Mouse (Mus musculus) hindbrain, embryonic 16.5 days (tissue): ENCODE results near the gene Alk. TPM values are rescaled to one million over a fixed set of nuclear protein-coding genes. Genes with fewer than 3 reads are reported as not detected.

Experiments
- ATAC-seq: fragments of 200-750 bp; cut with Nextera tagmentation; 2 replicates; pipeline ENCODE4 v1.8.0; 2017; ENCODE audit warnings: moderate TSS enrichment, moderate library complexity
- H3K27ac ChIP-seq: fragments of 300-500 bp; sonication (generic); 2 replicates; pipeline ENCODE4 v1.5.1; 2014; ENCODE audit warnings: low read depth, mild to moderate bottlenecking, control low read depth, low read length, moderate library complexity
- H3K27me3 ChIP-seq: fragments of 300-500 bp; sonication (generic); replicated peaks from 2 replicates; pipeline ENCODE4 v1.6.1; 2014; ENCODE audit warnings: low read length; ENCODE audit not compliant: control insufficient read depth, insufficient read depth
- H3K36me3 ChIP-seq: fragments of 300-500 bp; sonication (generic); 2 replicates; pipeline ENCODE4 v1.6.1; 2014; ENCODE audit warnings: mild to moderate bottlenecking, low read length, moderate library complexity, mixed read lengths; ENCODE audit not compliant: control insufficient read depth, insufficient read depth
- H3K4me1 ChIP-seq: fragments of 300-500 bp; sonication (generic); 2 replicates; pipeline ENCODE4 v1.6.1; 2014; ENCODE audit warnings: low read depth, low read length; ENCODE audit not compliant: control insufficient read depth, insufficient read depth
- H3K4me2 ChIP-seq: fragments of 300-500 bp; sonication (generic); 2 replicates; pipeline ENCODE4 v1.6.1; 2014; ENCODE audit warnings: mild to moderate bottlenecking, low read length, control low read depth, moderate library complexity
- H3K4me3 ChIP-seq: fragments of 300-500 bp; sonication (generic); 2 replicates; pipeline ENCODE4 v1.5.1; 2014; ENCODE audit warnings: mild to moderate bottlenecking, low read length, control low read depth, moderate library complexity
- H3K9ac ChIP-seq: fragments of 300-500 bp; sonication (generic); 2 replicates; pipeline ENCODE4 v1.6.1; 2014; ENCODE audit warnings: low read depth, mild to moderate bottlenecking, control low read depth, low read length, moderate library complexity
- H3K9me3 ChIP-seq: fragments of 300-500 bp; sonication (generic); 2 replicates; pipeline ENCODE4 v1.6.1; 2014; ENCODE audit warnings: mild to moderate bottlenecking, low read length, moderate library complexity; ENCODE audit not compliant: control insufficient read depth
- WGBS: fragments of 180-500 bp; shearing (Covaris S2); extraction: QIAGEN DNeasy Blood & Tissue Kit; methylation state at CpG from one replicate; pipeline ENCODE4 v1.1.7; 2014; 5-methylcytosine and 5-hydroxymethylcytosine counted together
- polyA plus RNA-seq: library from polyadenylated mRNA; unstranded; fragments of >200 nt; fragmentation: Nextera tagmentation; extraction: Ambion mirVana; gene quantifications from 2 replicates; pipeline ENCODE4 v1.2.1, GENCODE M21; 2015

Gene Alk
- polyA plus RNA-seq, 1 experiment from 2014 or later: 6.4 TPM

DNA sequence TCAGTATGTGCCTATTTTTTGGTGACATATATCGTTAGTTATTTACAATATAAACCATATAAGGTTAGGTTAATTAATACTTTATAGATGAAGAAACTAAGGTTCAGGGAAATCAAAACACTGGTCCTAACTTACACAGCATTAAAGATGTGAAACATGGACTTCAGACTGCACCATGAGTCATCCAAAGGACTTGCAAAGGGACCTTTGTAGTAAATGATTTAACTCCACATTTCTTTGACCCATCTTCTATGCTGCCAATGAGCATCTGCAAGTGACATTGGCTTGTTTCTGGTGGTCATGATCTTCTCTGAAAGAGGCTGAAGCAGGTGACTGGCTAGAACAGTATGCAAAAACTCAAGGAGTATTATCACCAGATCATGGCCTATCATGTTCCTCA, 482.8 kb downstream of the Alk start:
- H3K9me3 ChIP-seq: no peaks in the 10 kb centered on the region
- H3K27ac ChIP-seq: no peak overlapping the region
- no peak for ATAC-seq
- H3K27me3 ChIP-seq: no peaks in the 10 kb centered on the region
- H3K4me2 ChIP-seq: no peak overlapping the region
- H3K36me3 ChIP-seq: no peaks in the 10 kb centered on the region
- 96% methylated on average over 1 of the region's 1 CpGs for WGBS
- no peaks in the 10 kb centered on the region for H3K4me1 ChIP-seq
- no peak overlapping the region for H3K9ac ChIP-seq
- H3K4me3 ChIP-seq: no peak overlapping the region

DNA sequence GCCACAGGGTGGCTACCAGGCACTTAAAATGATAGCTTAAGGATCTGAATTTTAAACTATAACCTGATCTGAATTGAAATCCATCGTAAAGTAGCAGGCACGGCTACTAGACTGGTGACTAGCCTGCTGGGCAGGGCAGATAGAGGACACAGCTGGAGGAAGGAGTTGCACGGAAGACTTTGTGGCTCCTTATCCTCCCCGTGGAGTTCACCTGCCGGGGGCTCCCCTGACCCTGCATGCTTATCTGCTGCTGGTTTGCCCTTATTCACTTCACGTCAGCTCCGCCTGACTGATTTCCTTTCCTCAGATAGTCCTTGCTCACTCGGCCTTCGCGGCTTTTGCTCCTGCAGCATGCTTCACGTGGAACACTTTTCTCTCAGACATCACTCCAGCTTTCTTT, 484.1 kb downstream of the Alk start:
- Histone ChIP-seq H3K9ac (no peak overlapping the region), H3K4me1 (peaks cover 5% of the 10 kb centered on the region; the same call in 1 of the 2 replicates), H3K4me2 (no peak overlapping the region), H3K9me3 (no peaks in the 10 kb centered on the region), H3K27me3 (no peaks in the 10 kb centered on the region), H3K27ac (no peak overlapping the region), H3K36me3 (no peaks in the 10 kb centered on the region), H3K4me3 (no peak overlapping the region)
- WGBS: 52% methylated on average over 11 of the region's 11 CpGs
- ATAC-seq: no peak

DNA sequence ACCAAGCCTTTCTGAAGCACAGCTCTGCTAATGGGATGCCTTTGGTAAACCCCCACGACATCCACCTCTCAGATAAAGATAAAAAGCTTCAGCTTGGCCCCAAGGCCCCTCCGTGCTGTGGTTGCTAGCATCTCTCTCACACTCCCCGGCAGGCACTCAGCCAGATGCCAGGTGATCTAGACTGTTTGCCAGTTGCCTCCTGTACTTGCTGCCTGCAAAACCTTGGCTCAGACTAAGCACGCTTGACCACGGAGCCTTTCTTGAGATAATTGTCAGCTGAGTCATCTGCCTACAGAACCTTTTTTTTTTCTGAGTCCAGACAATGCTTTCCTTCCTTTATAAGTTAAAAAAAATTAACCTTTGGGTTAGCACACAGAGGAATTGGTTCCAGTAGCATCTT, 486.1 kb downstream of the Alk start:
- Histone ChIP-seq H3K4me2 (no peak overlapping the region), H3K9ac (no peak overlapping the region), H3K27ac (no peak overlapping the region), H3K36me3 (no peaks in the 10 kb centered on the region), H3K4me3 (no peak overlapping the region), H3K4me1 (peaks cover 6% of the 10 kb centered on the region; the same call in 1 of the 2 replicates), H3K9me3 (no peaks in the 10 kb centered on the region), H3K27me3 (no peaks in the 10 kb centered on the region)
- WGBS: 60% methylated on average over 5 of the region's 5 CpGs
- no peak for ATAC-seq

DNA sequence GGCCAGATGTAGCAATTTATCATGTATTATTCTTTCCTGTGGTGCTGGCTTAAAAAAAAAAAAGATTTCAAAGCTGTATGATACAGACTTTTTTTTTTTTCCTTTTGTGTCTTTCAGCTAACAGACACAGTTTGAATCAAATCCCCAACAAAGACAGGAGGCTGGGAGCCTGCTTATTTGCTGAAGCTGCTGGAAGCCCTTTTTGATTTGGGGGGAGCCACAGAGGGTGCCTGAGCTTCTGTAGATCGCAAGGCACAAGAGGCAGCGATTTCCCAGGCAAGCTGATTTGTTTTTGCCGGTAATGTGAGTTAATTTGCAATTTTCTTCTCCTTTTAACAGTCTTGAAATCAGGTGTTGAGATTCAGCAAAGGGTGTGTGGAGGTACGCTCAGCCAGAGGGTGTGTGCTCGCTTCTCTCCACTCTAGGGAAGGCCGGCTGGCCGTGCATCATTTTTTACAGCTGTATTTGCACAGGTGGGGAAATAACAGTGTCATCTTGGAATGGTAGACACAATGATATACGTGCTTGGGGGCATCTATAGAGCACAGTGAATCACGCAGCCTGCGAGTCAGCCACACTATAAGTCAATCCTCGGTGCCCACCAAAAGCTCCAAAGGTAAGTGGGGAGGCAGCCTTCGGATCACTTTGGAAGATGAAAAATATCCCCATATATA, 489.0 kb downstream of the Alk start:
- H3K4me1 ChIP-seq: peaks cover 6% of the 10 kb centered on the region; the same call in 1 of the 2 replicates
- H3K9me3 ChIP-seq: no peaks in the 10 kb centered on the region
- H3K27me3 ChIP-seq: no peaks in the 10 kb centered on the region
- H3K9ac ChIP-seq: peak overlapping the region; percentile 29; the same call in 1 of the 2 replicates
- WGBS: 43% methylated on average over 12 of the region's 12 CpGs
- no peaks in the 10 kb centered on the region for H3K36me3 ChIP-seq
- H3K27ac ChIP-seq: no peak overlapping the region
- no peak overlapping the region for H3K4me3 ChIP-seq
- peak overlapping the region; percentile 22; the same call in 1 of the 2 replicates for H3K4me2 ChIP-seq
- ATAC-seq: peak; percentile 42; the same call in 1 of the 2 replicates

DNA sequence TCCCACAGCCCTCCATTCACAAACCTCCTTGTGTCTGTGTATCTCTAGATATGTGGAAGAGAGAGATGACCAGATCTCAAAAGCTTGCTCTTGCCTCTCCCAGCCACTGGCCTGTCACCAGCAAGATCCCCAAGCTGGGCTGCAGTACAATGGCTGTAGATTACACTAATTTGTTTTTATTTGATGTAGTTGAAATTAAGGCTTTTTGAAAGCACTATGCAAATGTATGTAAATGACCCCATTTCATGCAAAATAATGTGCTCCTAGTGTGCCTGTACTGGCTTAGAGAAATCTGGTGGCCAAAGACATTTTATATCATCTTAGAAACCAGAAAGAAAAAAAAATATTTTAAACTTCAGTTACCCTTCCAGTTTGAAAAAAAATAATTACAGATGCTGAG, 492.4 kb downstream of the Alk start:
- H3K4me1 ChIP-seq: peaks cover 6% of the 10 kb centered on the region; the same call in 1 of the 2 replicates
- ATAC-seq: no peak
- H3K9ac ChIP-seq: no peak overlapping the region
- no peak overlapping the region for H3K27ac ChIP-seq
- no peak overlapping the region for H3K4me3 ChIP-seq
- H3K36me3 ChIP-seq: no peaks in the 10 kb centered on the region
- H3K4me2 ChIP-seq: no peak overlapping the region
- no peaks in the 10 kb centered on the region; the same call in 1 of the 2 replicates for H3K27me3 ChIP-seq
- H3K9me3 ChIP-seq: no peaks in the 10 kb centered on the region

DNA sequence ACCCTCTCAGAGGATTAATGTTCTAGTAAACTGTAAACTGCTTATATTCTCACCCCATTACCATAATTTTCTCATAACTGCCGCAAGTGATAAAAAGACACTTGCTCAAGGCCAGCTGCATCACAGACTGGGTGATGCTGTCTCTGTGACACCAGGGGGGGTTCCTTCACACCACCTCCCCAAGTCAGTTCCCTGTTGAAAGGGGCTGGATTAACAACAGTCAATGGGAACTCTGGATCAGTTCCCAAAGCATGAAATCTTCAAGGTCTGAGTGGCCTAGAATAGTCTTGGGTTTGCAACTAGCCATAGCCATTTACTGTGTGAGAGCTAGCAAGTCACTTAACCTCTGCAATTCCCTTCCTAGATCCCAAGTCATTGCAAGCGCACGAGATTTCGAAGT, 492.9 kb downstream of the Alk start:
- H3K4me1 ChIP-seq: peaks cover 6% of the 10 kb centered on the region; the same call in 1 of the 2 replicates
- WGBS: 82% methylated on average over 4 of the region's 4 CpGs
- ATAC-seq: no peak
- H3K4me2 ChIP-seq: no peak overlapping the region
- no peaks in the 10 kb centered on the region for H3K36me3 ChIP-seq
- no peak overlapping the region for H3K4me3 ChIP-seq
- H3K9me3 ChIP-seq: no peaks in the 10 kb centered on the region
- H3K27ac ChIP-seq: no peak overlapping the region
- no peak overlapping the region for H3K9ac ChIP-seq
- H3K27me3 ChIP-seq: no peaks in the 10 kb centered on the region; the same call in 1 of the 2 replicates

DNA sequence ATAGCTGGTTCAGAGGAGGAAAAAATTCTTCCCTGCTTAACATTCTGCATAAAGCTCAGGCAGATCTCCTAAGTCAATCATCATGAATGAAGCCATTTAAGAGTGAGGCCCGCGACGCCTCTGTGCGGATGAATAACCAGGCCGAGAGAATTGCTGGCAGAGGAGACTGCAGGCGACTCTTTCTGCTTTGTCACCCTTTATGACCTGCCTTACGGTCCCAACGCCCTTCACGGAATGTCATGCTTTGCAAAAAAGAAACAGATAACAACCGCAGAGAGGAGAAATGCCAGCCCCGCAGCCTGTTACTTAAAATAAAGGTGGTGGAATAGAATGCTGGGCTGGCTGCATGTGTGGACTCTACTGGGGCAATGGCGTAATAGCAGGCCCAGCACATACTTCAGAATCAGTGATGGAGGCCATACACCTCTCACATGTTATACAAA, 517.1 kb downstream of the Alk start:
- Histone ChIP-seq H3K9ac (peak overlapping the region; percentile 27; the same call in 1 of the 2 replicates), H3K4me2 (no peak overlapping the region), H3K4me3 (no peak overlapping the region), H3K4me1 (peaks cover 7% of the 10 kb centered on the region; the same call in 1 of the 2 replicates), H3K27ac (no peak overlapping the region; the same call in 1 of the 2 replicates), H3K36me3 (no peaks in the 10 kb centered on the region), H3K9me3 (no peaks in the 10 kb centered on the region), H3K27me3 (no peaks in the 10 kb centered on the region)
- 22% methylated on average over 12 of the region's 12 CpGs for WGBS
- ATAC-seq: peak; percentile 76

DNA sequence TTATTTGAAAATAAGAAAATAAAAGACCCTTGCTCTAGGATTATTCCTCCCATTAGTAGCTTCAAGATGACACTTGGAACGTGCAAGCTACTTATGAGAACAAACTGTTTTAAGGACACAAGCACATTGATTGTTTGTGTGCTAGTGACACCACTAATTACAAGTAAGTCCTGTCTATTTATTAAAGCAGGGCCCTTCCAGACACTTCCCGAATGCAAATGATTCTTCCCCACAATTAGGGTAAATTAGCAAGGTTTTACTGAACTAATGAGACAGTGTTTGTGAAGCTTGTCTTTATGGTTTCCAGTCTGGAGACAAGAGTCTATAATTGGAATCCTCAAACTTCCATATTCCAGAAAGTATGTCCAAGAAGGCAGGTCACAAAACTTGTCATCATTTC, 523.0 kb downstream of the Alk start:
- 65% methylated on average over 2 of the region's 2 CpGs for WGBS
- ATAC-seq: no peak
- Histone ChIP-seq H3K4me2 (no peak overlapping the region), H3K9ac (no peak overlapping the region), H3K27me3 (no peaks in the 10 kb centered on the region), H3K27ac (no peak overlapping the region), H3K9me3 (no peaks in the 10 kb centered on the region), H3K36me3 (no peaks in the 10 kb centered on the region), H3K4me3 (no peak overlapping the region), H3K4me1 (peaks cover 2% of the 10 kb centered on the region)

DNA sequence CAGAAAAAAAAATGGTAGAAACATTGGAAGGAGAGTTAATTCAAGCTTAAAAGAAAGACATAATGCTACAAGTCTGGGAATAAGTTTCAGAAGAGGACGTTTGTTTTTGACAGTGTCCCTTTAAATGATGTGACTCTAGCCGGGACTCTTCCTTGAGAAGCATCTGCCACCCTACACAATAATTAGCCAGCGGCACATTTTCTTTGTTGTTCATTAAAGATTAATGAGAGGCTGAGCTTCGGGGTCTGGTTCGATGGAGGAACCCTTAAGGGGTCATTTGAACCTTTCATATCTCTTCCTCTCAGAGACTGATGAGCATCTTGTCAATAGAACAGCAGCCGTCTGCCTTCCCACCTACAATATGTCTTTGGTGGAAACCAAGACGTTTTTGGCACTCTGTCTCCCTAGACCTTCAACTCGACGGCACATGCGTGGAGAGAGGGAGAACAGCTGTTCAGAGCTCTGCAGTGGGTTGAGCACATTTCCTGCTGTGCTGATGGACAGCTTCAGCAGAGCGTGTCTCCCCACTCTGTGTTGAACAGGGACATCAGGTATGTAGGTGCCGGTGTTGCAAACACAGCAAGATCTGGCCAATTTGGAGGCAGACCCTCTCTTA, 528.0 kb downstream of the Alk start:
- Histone ChIP-seq H3K27me3 (no peaks in the 10 kb centered on the region), H3K9ac (no peak overlapping the region), H3K4me1 (peaks cover 2% of the 10 kb centered on the region), H3K4me2 (no peak overlapping the region), H3K27ac (no peak overlapping the region), H3K9me3 (no peaks in the 10 kb centered on the region), H3K4me3 (no peak overlapping the region), H3K36me3 (no peaks in the 10 kb centered on the region)
- ATAC-seq: peak; percentile 86
- WGBS: 9% methylated on average over 12 of the region's 12 CpGs
